26 mouse cellular contexts compared by ENCODE assay signal in the genomic region with DNA sequence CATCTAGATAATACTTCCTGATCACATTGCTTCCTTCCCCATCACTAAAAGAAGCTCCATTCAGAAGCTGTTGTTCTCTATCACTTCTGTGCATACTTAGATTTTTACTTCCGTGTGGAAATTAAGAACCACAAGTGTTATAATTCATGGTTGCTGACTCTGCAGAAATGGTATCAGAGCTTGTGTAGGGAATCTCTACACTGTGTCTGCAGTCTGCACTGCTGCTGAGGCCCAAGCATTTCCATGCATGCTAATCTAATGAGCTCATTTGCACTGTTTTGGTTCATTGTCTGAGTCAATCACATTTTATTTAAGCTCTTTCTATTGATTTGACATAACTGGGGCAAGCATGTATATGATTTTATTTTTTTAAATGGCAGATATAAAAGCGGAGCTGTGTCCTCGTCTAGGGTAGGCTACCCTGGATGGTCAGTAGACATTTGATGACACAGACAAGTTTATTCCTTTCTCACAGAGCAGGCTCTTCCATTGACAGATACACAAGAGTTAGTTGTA.
DNase-seq lines count a peak whose midpoint lies in the region; ATAC-seq and TF ChIP-seq lines count a peak whose summit lies in the region.
"Had no signal": no experiment of that assay in that cellular context is flagged by ENCODE, and none has a peak within 500 bp of the region (broad histone marks: within the 10 kb centered on the region; RNA-seq: fewer than 3 reads in every experiment).

No protein-coding gene starts in this region.

- H3K9ac ChIP-seq in MEL (ENCODE audit: control insufficient read depth, low read depth, low read length, poor library complexity, severe bottlenecking) = no peak overlapping the region
- H3K9ac ChIP-seq: hindbrain, embryonic 13.5 days; intestine, embryonic 15.5 days had no signal

- H3K27me3 ChIP-seq in MEL (ENCODE audit: control insufficient read depth in 1 of 2, insufficient read depth in 2 of 2, low read length in 2 of 2) = no peaks in the 10 kb centered on the region
- H3K27me3 ChIP-seq: hindbrain, embryonic 13.5 days; intestine, embryonic 15.5 days had no signal

- DNase-seq in heart, adult 11 months = peak; percentile 37
- no peak for DNase-seq in heart, adult 8-10 months (ENCODE audit: low spot score)
- DNase-seq in MEL (ENCODE audit: low read depth, low spot score) = no peak
- DNase-seq in brain, embryonic 18.5 days (ENCODE audit: low read depth, low spot score) = peak; percentile 4
- DNase-seq in gastrocnemius, postnatal 10 days = no peak
- DNase-seq in kidney, postnatal 4 days = no peak
- DNase-seq: adrenal gland, adult 8-10 months; adrenal gland, postnatal 25 days; cerebellum, adult 11 months; cerebellum, adult 2 months; cerebellum, postnatal 10 days; gastrocnemius, adult 2 months; gastrocnemius, postnatal 25 days; heart, adult 2 months; heart, postnatal 36 days; kidney, adult 11 months; kidney, adult 8-10 months had no signal

- H3K4me1 ChIP-seq in MEL (ENCODE audit: control insufficient read depth in 1 of 2, insufficient read depth in 2 of 2, low read length in 2 of 2) = no peaks in the 10 kb centered on the region
- H3K4me1 ChIP-seq: hindbrain, embryonic 10.5 days; hindbrain, embryonic 13.5 days; intestine, embryonic 15.5 days had no signal

- no peak for TF ChIP-seq EP300 in MEL (IDR thresholded peaks at IDR 0.05; ENCODE audit: low read depth in 1 of 2, low read length in 2 of 2)

- H3K36me3 ChIP-seq in MEL (ENCODE audit: control insufficient read depth in 1 of 2, insufficient read depth in 2 of 2, low read length in 2 of 2) = no peaks in the 10 kb centered on the region
- H3K36me3 ChIP-seq: G1E; hindbrain, embryonic 10.5 days; hindbrain, embryonic 13.5 days; intestine, embryonic 15.5 days had no signal

- no peak overlapping the region for H3K4me3 ChIP-seq in MEL (ENCODE audit: control insufficient read depth in 1 of 2, insufficient read depth in 1 of 2, low read depth in 2 of 2, low read length in 2 of 2)
- H3K4me3 ChIP-seq: gastrocnemius, adult 2 months; heart, adult 2 months; hindbrain, embryonic 10.5 days; hindbrain, embryonic 13.5 days; intestine, embryonic 15.5 days had no signal

- H3K27ac ChIP-seq in MEL (ENCODE audit: control insufficient read depth, low read depth, low read length) = no peak overlapping the region
- H3K27ac ChIP-seq: gastrocnemius, adult 2 months; heart, adult 2 months; hindbrain, embryonic 10.5 days; hindbrain, embryonic 13.5 days; intestine, embryonic 15.5 days had no signal

- no peak for TF ChIP-seq RAD21 in MEL (IDR thresholded peaks at IDR 0.05; ENCODE audit: low read depth, low read length)

- TF ChIP-seq CTCF in MEL (IDR thresholded peaks at IDR 0.05 in 2 of 3, conservative IDR thresholded peaks at IDR 0.05 in 1 of 3; ENCODE audit: control insufficient read depth in 1 of 3, insufficient read depth in 1 of 3, low read depth in 2 of 3, low read length in 3 of 3, poor library complexity in 1 of 3, severe bottlenecking in 1 of 3) = no peak

- no peak for ATAC-seq in megakaryocyte-erythroid progenitor cell, adult 5-6 weeks (replicated peaks; ENCODE audit: low FRiP score, low TSS enrichment, poor library complexity, severe bottlenecking)
- ATAC-seq: activated CD4-positive, CD25-positive, alpha-beta regulatory T cell, adult 4 months; CD4-positive, CD25-positive, alpha-beta regulatory T cell, adult 4 months; forebrain, embryonic 16.5 days; hindbrain, embryonic 16.5 days; intestine, embryonic 15.5 days had no signal

- TF ChIP-seq POLR2A in MEL (IDR thresholded peaks at IDR 0.05; ENCODE audit: control insufficient read depth in 1 of 2, insufficient read depth in 1 of 2, low read depth in 1 of 2, low read length in 2 of 2, poor library complexity in 1 of 2) = no peak

- no peaks in the 10 kb centered on the region for H3K79me2 ChIP-seq in MEL (ENCODE audit: control insufficient read depth, insufficient read depth, low read length, poor library complexity)

- H3K9me3 ChIP-seq in MEL (replicated peaks; ENCODE audit: insufficient read depth, low read length) = no peaks in the 10 kb centered on the region
- H3K9me3 ChIP-seq: hindbrain, embryonic 10.5 days; hindbrain, embryonic 13.5 days; intestine, embryonic 15.5 days had no signal

TF ChIP-seq in MEL, 35 proteins besides CTCF, POLR2A, EP300 and RAD21:
- TF ChIP-seq MAFK (IDR thresholded peaks at IDR 0.05; ENCODE audit: borderline replicate concordance, low read depth, low read length) (peak; percentile 38; the same call in 1 of the 2 replicates), CHD2 (IDR thresholded peaks at IDR 0.05; ENCODE audit: low read length) (no peak)

Comparison
In these comparisons a context has a peak if more than half of its experiments do, and no peak if none do; other contexts are left out.
1. DNase-seq: peak in heart, adult 11 months (single experiment) and brain, embryonic 18.5 days (single experiment); none in heart, adult 8-10 months (single experiment), MEL (single experiment), gastrocnemius, postnatal 10 days (single experiment) and kidney, postnatal 4 days (0 of 2).